In the genomic region with DNA sequence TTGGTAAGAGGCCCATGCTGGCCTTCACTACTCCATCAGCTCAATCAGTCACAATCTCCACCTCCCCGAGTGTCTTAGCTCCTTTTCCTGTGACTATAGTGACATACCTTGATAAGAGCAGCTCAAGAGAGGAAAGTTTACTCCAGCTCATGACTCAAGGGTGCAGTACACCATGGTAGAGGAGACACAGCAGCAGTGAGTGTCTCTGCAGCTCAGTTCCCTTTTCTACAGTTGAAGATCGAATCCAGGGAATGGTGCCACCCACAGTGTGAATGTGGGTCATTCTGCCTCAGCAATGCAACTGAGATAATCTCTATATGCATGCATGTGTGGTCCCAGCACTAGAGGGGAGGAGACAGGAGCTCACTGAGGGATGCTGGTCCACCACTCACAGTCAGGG, we compare ENCODE assay signal across 38 mouse cellular contexts. TPM values are rescaled to one million over a fixed set of nuclear protein-coding genes. Genes with fewer than 3 reads are reported as not detected.
"Had no signal": no experiment of that assay in that cellular context is flagged by ENCODE, and none has a peak within 500 bp of the region (broad histone marks: within the 10 kb centered on the region; RNA-seq: fewer than 3 reads in every experiment).

No protein-coding gene starts in this region.

- H3K9ac ChIP-seq: embryonic facial prominence, embryonic 12.5 days; embryonic facial prominence, embryonic 13.5 days; embryonic facial prominence, embryonic 15.5 days; forebrain, embryonic 12.5 days; forebrain, embryonic 13.5 days; forebrain, embryonic 15.5 days; forebrain, postnatal 0 days had no signal

- ATAC-seq: forebrain, embryonic 13.5 days; forebrain, embryonic 14.5 days; forebrain, embryonic 15.5 days; forebrain, embryonic 16.5 days; forebrain, postnatal 0 days had no signal

- H3K27me3 ChIP-seq: embryonic facial prominence, embryonic 12.5 days; embryonic facial prominence, embryonic 13.5 days; embryonic facial prominence, embryonic 15.5 days; forebrain, embryonic 12.5 days; forebrain, embryonic 13.5 days; forebrain, embryonic 15.5 days had no signal

- DNase-seq: cerebellum, adult 9-10 months; cerebellum, adult 9-11 months; cerebellum, postnatal 10 days; cerebellum, postnatal 14 days; cerebellum, postnatal 25 days; cerebellum, postnatal 36 days; embryo, embryonic 11 days; forebrain, postnatal 0 days; gastrocnemius, adult 2 months; gastrocnemius, postnatal 10 days; gastrocnemius, postnatal 14 days; gastrocnemius, postnatal 25 days; gastrocnemius, postnatal 36 days; heart, adult 18-20 months; heart, adult 2 months had no signal

- H3K9me3 ChIP-seq: embryonic facial prominence, embryonic 10.5 days; embryonic facial prominence, embryonic 12.5 days; embryonic facial prominence, embryonic 13.5 days; embryonic facial prominence, embryonic 15.5 days; forebrain, embryonic 10.5 days; forebrain, embryonic 12.5 days; forebrain, embryonic 13.5 days; forebrain, embryonic 15.5 days had no signal

- H3K4me1 ChIP-seq: embryonic facial prominence, embryonic 10.5 days; embryonic facial prominence, embryonic 12.5 days; embryonic facial prominence, embryonic 13.5 days; embryonic facial prominence, embryonic 15.5 days; forebrain, embryonic 10.5 days; forebrain, embryonic 12.5 days; forebrain, embryonic 13.5 days; forebrain, embryonic 15.5 days had no signal

- H3K4me3 ChIP-seq: embryonic facial prominence, embryonic 10.5 days; embryonic facial prominence, embryonic 12.5 days; embryonic facial prominence, embryonic 13.5 days; embryonic facial prominence, embryonic 15.5 days; erythroblast, embryonic 14.5 days; forebrain, embryonic 10.5 days; forebrain, embryonic 12.5 days; forebrain, embryonic 13.5 days; forebrain, embryonic 15.5 days; gastrocnemius, adult 2 months; heart, adult 2 months had no signal

- H3K4me2 ChIP-seq: embryonic facial prominence, embryonic 12.5 days; embryonic facial prominence, embryonic 13.5 days; embryonic facial prominence, embryonic 15.5 days; forebrain, embryonic 12.5 days; forebrain, embryonic 13.5 days; forebrain, embryonic 15.5 days; heart, embryonic 11.5 days had no signal

- H3K27ac ChIP-seq: embryonic facial prominence, embryonic 10.5 days; embryonic facial prominence, embryonic 12.5 days; embryonic facial prominence, embryonic 13.5 days; embryonic facial prominence, embryonic 15.5 days; forebrain, embryonic 10.5 days; forebrain, embryonic 12.5 days; forebrain, embryonic 13.5 days; forebrain, embryonic 15.5 days; gastrocnemius, adult 2 months; heart, adult 2 months had no signal

- H3K36me3 ChIP-seq: embryonic facial prominence, embryonic 10.5 days; embryonic facial prominence, embryonic 12.5 days; embryonic facial prominence, embryonic 13.5 days; embryonic facial prominence, embryonic 15.5 days; forebrain, embryonic 10.5 days; forebrain, embryonic 12.5 days; forebrain, embryonic 15.5 days had no signal

RNA-seq across cellular contexts. Expression of gene Tnfsf14, which starts 8.3 kb away (rescaled TPM):
- total RNA-seq: forebrain, postnatal 0 days; gastrocnemius, adult 18-20 months; gastrocnemius, adult 2 months; gastrocnemius, postnatal 14 days; gastrocnemius, postnatal 25 days; gastrocnemius, postnatal 4 days had no signal
- polyA plus RNA-seq: cortical plate, adult 2 months; embryonic facial prominence, embryonic 10.5 days; embryonic facial prominence, embryonic 13.5 days; forebrain, embryonic 13.5 days; forebrain, embryonic 14.5 days; forebrain, embryonic 15.5 days; forebrain, embryonic 16.5 days; forebrain, postnatal 0 days; frontal cortex, adult 2 months had no signal

RNA-seq across cellular contexts. Expression of gene Cd70, which starts 36.1 kb away (rescaled TPM):
- total RNA-seq: common myeloid progenitor, adult 5-6 weeks; forebrain, postnatal 0 days; gastrocnemius, adult 18-20 months; gastrocnemius, adult 2 months; gastrocnemius, postnatal 10 days; gastrocnemius, postnatal 14 days; gastrocnemius, postnatal 25 days; gastrocnemius, postnatal 36 days; gastrocnemius, postnatal 4 days; granulocyte monocyte progenitor cell, adult 5-6 weeks; heart, adult 18-20 months; heart, adult 2 months; heart, adult 8-10 months had no signal
- polyA plus RNA-seq: embryonic facial prominence, embryonic 10.5 days; embryonic facial prominence, embryonic 11.5 days; embryonic facial prominence, embryonic 13.5 days; embryonic facial prominence, embryonic 14.5 days; embryonic facial prominence, embryonic 15.5 days; erythroblast, embryonic 14.5 days; forebrain, embryonic 10.5 days; forebrain, embryonic 11.5 days; forebrain, embryonic 12.5 days; forebrain, embryonic 13.5 days; forebrain, embryonic 16.5 days; gonadal fat pad, adult 2 months; heart, adult 2 months; heart, embryonic 11.5 days had no signal

RNA-seq across cellular contexts. Expression of gene C3, which starts 42.3 kb away (rescaled TPM):
- polyA plus RNA-seq: forebrain, embryonic 11.5 days had no signal
